Mouse (Mus musculus): Measurements from ENCODE around the gene Stac3.

Stac3 gene

DNA sequence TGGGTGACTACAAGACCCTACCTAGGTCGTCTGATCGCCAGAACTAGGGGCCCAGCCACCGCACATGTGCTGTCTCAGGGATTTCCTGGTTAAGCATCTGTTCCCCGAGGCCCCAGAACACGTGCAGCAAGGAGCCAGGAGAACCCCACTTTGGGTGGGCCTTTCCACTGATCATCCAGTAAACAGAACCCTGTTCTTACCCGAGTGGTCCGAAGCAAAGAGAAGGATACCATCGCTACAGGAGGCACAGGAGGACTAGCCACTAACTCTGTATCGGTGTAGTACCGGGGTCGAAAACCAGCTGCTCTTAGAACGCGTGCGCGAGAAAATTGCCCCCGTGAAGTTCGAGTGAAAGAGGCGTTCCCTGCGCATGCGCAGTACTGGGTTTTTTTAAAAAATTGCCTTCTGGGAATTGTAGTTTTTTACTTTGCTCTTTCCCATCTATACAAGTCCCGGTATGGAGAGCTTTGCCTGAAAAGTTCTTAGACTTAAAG is 20.6 kb downstream of the Stac3 start, which contains the start of gene Shmt2:
Gene Shmt2, minus strand, starts transcription at position 357 of the 494 bp plus-strand sequence.
- in situ Hi-C loops (cut with MboI, MseI): loop anchor here (10.0 kb wide), 1 partner anchor 337 kb away; the partner anchor contains the start of gene Slc26a10

- in situ Hi-C loops (cut with MboI, MseI): loop anchor here (5.0 to 10.0 kb wide), 2 partner anchors 340 to 663 kb away; partner anchors contain the start of gene Slc26a10
Measured at GRCm38 (mm10) chr10:127524646-127525255, 23.3 kb downstream of the Stac3 start.

GRCm38 (mm10) chr10:127526048-127526447 is 24.6 kb downstream of the Stac3 start:
- in situ Hi-C loops (cut with MboI, MseI): loop anchor here (5.0 to 10.0 kb wide), 2 partner anchors 341 to 661 kb away; partner anchors contain the start of gene Slc26a10

GRCm38 (mm10) chr10:127526681-127527080 is 25.2 kb downstream of the Stac3 start:
- in situ Hi-C loops (cut with MboI, MseI): loop anchor here (5.0 to 10.0 kb wide), 2 partner anchors 342 to 661 kb away; partner anchors contain the start of gene Slc26a10

DNA sequence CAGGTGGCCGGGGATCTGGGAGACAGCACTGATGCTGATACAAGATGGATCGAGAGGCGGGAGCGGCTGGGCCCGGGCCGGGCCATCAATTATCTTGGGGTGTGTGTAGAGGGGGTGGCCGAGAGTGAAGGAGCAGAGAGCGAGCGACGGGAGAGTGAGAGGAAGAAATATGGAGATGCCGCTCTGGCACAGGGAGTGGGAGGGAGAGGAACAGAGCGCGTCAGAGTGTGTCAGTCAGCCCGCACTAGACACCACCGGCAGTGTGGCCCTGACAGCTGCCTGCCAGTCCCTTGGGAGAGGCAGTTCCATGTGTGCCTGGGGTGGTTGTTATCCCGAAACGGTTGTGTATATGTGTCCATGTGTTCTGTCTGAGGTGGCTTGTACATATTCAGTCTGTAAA is 26.0 kb downstream of the Stac3 start:
- in situ Hi-C loops (cut with MboI, MseI): loop anchor here (5.0 to 10.0 kb wide), 2 partner anchors 343 to 660 kb away; partner anchors contain the start of gene Slc26a10

GRCm38 (mm10) chr10:127530945-127531344 is 29.5 kb downstream of the Stac3 start:
- in situ Hi-C loops (cut with MboI, MseI): no loop called here

- in situ Hi-C loops (cut with MboI, MseI): no loop called here
Measured at GRCm38 (mm10) chr10:127531548-127531947, 30.1 kb downstream of the Stac3 start.

- in situ Hi-C loops (cut with MboI, MseI): no loop called here
Measured at GRCm38 (mm10) chr10:127534036-127534928, 32.8 kb downstream of the Stac3 start, which contains the start of gene Nxph4. Nxph4 (minus strand) TSS chr10:127534559.

GRCm38 (mm10) chr10:127534929-127535384 is 33.5 kb downstream of the Stac3 start:
- in situ Hi-C loops (cut with MboI, MseI): no loop called here

GRCm38 (mm10) chr10:127536586-127537314 is 35.3 kb downstream of the Stac3 start:
- in situ Hi-C loops (cut with MboI, MseI): no loop called here

DNA sequence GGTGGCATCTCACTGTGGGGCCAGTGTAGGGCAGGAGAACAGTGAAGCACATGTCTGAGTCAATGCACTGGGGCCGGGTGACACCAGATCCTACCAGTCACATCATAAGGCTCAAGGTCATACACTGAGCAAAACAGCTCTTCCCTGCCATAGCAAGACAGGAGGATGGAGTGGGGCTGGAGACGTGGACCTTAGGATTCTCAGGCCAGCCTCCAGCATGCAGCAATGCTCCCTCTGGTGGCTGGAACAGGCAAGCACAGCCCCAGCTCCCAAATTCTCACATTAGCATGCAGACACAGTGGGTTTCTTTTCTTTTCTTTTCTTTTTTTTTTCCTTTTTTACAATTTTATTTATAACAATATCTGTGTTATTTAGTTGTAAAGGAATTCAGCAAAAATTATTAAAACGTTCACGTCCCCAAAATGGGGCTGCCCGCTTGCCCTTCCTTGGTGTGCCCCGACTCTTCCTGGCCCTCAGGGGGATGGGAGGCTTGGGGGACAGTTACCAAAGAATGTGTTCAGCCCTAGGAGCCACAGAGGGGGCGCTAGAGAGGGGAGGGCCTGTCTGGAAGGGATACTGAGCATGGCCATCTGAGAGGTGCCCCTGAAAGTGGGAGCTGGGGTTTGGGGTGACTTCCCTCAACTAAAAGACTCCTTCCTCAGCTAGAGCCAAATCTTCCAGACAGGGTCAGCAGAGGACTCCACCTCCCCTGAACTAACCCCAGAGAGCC is 36.5 kb downstream of the Stac3 start:
- in situ Hi-C loops (cut with MboI, MseI): no loop called here

DNA sequence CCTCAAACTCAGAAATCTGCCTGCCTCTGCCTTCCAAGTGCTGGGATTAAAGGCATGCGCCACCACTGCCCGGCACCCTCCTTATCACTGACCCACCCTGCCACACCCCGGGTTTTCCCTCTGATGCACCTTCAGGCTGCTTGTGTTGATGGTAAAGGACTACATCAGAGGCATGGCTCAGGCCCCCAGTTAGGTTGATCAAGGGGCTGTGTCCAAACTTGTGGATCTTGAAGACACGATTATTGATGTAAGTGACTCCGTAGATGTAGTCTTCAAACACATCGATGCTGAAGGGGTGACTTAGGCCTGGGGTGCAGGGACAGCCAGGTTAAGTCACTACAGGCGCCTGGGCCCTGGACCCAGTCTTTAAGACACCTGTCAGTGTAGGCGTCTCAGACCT is 40.0 kb downstream of the Stac3 start:
- in situ Hi-C loops (cut with MboI, MseI): loop anchor here (5.0 kb wide), 1 partner anchor 34 kb away; no protein-coding TSS in a partner anchor

DNA sequence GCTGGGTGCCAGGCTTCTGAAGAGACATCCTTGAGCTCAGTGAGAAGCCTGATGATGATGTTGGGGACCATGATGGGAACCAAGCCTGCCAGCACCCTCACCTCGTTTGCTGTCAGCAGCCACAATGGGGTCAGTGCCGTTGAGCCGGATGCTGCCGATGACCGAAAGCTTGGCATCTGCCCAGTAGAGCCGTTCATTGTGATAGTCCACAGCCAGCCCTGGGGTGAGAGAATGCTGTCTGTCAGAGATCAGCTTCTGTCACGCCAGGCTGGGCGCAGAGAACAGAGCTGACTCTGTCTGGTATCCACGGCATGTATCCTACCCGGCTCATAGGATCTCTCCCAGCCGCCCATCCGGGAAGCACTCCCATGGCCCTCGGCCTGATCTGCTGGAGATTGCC is 40.6 kb downstream of the Stac3 start:
- in situ Hi-C loops (cut with MboI, MseI): loop anchor here (5.0 kb wide), 1 partner anchor 35 kb away; no protein-coding TSS in a partner anchor

GRCm38 (mm10) chr10:127542720-127543119 is 41.2 kb downstream of the Stac3 start:
- in situ Hi-C loops (cut with MboI, MseI): loop anchor here (5.0 kb wide), 1 partner anchor 35 kb away; no protein-coding TSS in a partner anchor

DNA sequence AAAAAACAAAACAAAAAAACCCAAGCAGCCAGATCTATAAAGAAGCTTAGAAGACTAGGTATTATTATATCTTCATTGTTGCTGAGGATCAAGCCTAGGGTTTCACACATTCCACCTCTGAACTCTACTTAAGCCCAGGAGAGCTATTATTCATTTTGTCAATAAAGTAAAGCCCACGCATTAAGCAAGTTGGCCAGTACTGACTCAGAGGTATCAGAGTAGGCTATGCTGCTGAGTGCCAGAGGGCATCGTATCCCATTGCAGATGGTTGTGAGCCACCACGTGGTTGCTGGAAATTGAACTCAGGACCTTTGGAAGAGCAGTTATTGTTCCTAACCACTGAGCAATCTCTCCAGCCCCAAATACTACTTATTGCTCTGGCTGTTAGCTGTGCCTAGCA is 42.4 kb downstream of the Stac3 start:
- in situ Hi-C loops (cut with MboI, MseI): loop anchor here (5.0 kb wide), 1 partner anchor 37 kb away; no protein-coding TSS in a partner anchor

- in situ Hi-C loops (cut with MboI, MseI): loop anchor here (5.0 kb wide), 1 partner anchor 37 kb away; no protein-coding TSS in a partner anchor
Measured at GRCm38 (mm10) chr10:127544375-127544774, 42.9 kb downstream of the Stac3 start.

DNA sequence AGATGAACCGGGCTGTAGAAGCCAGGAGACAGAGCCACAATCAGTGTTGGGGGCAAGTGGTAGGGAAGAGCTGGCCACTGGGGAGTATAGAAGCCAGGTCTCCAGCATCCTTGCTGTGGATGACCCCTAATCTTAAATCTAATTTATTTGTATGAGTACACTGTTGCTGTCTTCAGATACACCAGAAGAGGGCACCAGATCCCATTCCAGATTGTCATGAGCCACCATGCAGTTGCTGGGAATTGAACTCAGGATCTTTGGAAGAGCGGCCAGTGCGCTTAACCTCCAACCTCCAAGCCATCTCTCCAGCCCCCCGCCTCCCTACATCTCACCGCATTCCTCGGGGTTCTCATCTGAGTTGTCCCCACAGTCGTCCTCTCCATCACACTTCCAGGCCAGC is 45.0 kb downstream of the Stac3 start:
- in situ Hi-C loops (cut with MboI, MseI): no loop called here

GRCm38 (mm10) chr10:127548236-127548635 is 46.8 kb downstream of the Stac3 start:
- in situ Hi-C loops (cut with MboI, MseI): no loop called here

DNA sequence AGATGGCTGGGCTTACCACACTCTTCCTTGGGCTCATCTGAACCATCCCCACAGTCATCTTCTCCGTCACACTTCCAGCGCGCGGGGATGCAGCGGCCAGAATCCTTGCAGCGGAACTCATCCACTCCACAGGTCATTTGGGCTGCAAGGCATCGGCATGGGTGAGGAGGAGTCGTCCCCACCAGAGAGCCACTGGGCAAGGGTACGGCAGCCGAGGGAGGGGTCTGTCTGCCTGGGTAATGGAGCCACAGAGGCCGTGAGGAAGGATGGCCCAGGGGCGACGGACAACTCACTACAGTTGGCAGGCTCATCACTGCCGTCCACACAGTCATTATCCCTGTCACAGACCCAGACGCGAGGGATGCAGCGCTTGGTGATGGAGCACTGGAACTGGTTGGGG is 48.4 kb downstream of the Stac3 start:
- in situ Hi-C loops (cut with MboI, MseI): no loop called here

DNA sequence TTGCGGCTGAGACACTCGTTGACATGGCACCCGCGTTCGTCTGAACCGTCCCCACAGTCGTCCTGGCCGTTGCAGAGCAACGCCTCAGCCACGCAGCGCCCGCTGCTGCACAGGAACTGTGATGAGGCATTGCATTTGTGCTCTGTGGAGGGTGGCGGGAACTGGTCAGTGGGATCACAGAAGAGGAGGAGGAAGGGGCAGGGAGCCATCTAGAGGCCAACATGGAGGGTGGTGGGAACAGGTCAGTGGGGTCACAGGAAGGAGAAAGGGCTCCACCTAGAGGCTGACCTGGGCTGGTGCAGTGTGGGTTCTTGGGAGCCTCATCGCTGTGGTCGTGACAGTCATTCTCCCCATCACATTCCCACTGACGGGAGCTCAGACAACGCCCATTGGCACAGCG is 54.2 kb downstream of the Stac3 start:
- in situ Hi-C loops (cut with MboI, MseI): no loop called here
